Mouse (Mus musculus): ENCODE data around the gene Lysmd3.

DNA sequence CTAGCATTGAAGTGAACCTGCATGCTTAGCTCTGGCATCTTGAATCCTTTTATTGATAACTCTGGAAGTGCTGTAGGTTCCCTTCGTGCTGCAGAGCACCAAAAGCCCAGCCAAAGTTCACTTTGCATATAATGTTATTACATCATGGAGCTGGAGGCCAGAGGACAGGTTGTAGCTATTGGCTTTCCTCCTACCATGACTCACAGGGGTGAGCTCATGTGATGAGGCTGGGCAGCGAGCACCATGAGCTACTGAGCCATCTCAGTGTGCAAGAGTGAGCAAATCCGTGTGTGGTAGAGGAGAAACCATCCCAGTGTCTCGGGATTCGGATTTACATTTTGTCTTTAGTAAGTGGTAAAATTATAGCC, 6.9 kb downstream of the Lysmd3 start:
- TF ChIP-seq CTCF (IDR thresholded peaks at IDR 0.05) (no peak), EP300 (IDR thresholded peaks at IDR 0.05) (no peak)
